Mouse (Mus musculus) CD8-positive naive resting alpha-beta T cell, adult 2 months (primary cell): ENCODE data around the gene Tbc1d22a.

Experiments
- DNase-seq, 2 experiments: peaks; one replicate each; pipeline ENCODE4 v3.0.0; 2022; ENCODE audit warnings: low read depth in 2 of 2, low spot score in 2 of 2

Gene Tbc1d22a

GRCm38 (mm10) chr15:86437346-86437745 is 223.1 kb downstream of the Tbc1d22a start:
- DNase-seq, result no peak

DNA sequence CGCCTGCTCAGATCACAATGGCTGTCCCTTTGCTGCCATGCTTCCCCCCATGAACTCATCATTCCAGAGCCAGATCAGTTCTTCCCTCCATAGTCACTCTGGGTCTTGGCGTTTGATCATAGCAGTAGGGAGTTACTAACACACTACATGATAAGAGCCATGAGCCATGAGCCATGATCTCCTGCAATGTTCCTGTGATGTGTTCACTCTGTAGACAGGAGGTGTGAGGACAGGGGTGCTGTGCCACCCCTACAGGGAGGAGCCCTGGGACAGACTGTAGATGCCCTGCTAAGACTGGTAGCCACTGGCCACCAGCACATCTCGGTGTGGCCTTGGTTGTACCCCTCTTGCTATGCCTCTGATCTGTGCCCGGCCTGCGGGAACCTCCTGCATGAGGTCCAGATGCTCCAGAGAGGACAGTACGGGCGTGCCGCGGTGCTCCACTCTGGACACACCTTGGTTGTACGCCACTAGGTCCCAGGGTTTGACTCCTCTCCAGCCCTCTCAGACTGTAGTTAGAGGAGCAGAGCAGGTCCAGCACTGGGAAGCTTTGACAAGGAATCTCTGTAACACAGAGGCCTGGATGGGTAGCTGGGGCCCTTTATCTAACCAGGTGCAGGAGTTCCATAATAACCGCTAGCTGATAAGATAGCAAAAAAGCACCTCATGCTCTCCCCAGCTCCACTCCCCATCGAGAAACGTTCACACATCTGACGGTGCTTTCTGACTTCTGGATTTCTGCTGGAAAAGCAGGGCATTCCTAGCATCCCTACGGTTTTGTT is 224.9 kb downstream of the Tbc1d22a start:
- DNase-seq, result no peak

DNA sequence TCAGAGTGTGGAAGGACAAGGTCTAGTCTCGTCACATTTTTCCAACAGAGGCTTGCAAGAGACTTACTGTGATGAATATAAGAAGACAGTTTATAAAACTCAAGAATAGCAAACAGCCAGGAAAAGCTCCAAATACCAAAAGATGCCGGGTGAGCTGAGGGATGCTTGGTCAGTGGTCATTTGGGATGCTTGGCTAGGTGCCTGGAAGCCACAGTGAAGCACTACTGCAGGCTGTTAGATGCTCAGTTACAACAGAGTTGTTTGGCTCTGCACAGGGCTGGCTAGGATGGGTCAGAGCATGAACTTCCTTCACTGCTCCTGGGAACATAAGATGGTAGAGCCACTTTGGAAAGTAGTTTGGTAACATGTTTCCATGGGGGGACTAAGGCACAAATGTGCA is 230.0 kb downstream of the Tbc1d22a start:
- no peak for DNase-seq

GRCm38 (mm10) chr15:86446064-86446463 is 231.8 kb downstream of the Tbc1d22a start:
- DNase-seq, result no peak

- no peak for DNase-seq
These were observed 233.0 kb downstream of the Tbc1d22a start for GRCm38 (mm10) chr15:86447251-86447650.

GRCm38 (mm10) chr15:86449236-86449635 is 235.0 kb downstream of the Tbc1d22a start:
- no peak for DNase-seq

GRCm38 (mm10) chr15:86449794-86450193 is 235.5 kb downstream of the Tbc1d22a start:
- no peak for DNase-seq

DNA sequence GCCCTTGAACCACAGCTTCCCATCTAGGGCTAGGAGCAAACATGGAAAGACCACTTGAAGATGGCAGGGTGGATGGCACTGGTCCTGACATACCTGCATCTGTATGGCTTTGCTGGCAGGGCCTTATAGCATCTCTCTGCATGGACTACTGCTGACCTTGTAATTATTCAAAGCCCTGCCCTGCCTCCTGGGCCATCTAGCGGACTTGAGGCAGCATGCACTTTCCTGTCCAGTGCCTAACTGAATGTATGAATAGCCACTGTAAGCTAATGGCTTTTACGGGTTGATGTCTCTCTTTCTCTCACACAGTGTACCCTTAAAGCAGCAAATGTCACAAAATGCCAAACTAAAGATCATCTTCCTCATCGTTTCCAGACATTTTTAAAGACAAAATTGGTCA is 245.2 kb downstream of the Tbc1d22a start:
- DNase-seq, result no peak

- DNase-seq, result no peak
These were observed 248.4 kb downstream of the Tbc1d22a start for GRCm38 (mm10) chr15:86462636-86463035.

GRCm38 (mm10) chr15:86468082-86468481 is 253.8 kb downstream of the Tbc1d22a start:
- DNase-seq, result no peak

DNA sequence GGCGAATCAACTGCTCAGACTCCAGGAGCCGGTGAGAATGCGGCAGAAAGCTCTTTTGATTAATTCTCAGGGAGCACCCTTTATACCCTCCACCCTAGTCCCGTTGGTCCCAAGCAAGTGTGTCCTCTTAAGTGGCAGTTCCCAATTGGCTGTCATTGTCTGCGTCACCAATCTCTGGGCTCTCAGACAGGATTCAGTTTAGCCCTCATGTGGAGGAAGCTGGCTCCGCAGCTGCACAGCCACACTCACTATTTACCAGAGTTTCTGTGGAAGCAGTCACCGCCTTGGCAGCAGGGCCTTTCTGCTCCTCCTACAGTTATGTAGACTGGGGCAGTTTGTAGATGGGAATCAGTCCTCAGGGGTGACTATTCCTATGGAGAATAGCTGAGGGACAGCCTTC is 256.9 kb downstream of the Tbc1d22a start:
- DNase-seq, result no peak

DNA sequence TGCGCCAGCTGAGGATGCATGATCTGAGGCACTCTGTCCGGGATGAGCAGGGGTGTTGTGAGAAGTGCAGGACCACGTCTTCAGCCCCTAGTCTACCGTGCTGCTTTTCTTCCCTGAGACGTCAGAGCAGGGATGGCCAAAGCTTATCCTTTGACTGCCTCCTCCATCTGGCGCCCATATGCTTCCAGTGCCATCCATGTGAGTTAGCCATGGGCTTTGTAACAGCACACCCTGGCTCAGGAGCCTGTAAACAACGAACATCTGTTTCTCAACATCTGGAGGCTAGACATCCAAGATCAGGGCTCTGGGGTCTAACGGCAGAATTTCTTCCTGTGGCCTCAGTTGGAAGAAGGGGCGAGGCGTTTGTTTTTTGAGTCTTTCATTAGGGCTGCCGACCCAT is 259.2 kb downstream of the Tbc1d22a start:
- no peak for DNase-seq

- DNase-seq, result no peak
These were observed 260.7 kb downstream of the Tbc1d22a start for GRCm38 (mm10) chr15:86474951-86475350.

GRCm38 (mm10) chr15:86476483-86476882 is 262.2 kb downstream of the Tbc1d22a start:
- no peak for DNase-seq

- no peak for DNase-seq
These were observed 262.8 kb downstream of the Tbc1d22a start for GRCm38 (mm10) chr15:86477032-86477431.

DNA sequence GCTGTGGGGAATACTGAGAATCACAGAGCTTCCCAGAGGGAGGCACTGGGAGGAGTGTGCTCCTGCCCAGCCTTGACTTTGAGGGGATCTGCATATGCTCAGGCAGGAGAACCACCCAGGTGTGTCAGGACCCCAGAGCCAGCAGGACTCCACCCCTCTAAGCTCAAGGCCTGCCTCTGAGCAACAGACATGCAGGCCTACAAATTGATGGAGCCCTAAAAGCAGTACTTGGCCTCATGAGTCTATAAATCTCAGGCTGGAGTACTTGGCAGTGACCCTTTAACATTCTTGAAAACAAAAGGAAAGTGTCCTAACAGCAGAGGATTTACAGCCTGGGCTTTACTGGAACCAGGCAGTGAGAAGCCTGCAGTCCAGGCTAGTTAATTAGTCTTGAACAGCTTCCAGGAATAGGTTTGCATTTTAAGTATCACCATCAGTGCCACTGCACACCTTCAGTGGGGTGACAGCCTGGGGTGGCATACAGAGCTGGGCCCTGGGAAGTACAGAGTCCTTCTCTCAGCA is 263.3 kb downstream of the Tbc1d22a start:
- DNase-seq, result no peak

DNA sequence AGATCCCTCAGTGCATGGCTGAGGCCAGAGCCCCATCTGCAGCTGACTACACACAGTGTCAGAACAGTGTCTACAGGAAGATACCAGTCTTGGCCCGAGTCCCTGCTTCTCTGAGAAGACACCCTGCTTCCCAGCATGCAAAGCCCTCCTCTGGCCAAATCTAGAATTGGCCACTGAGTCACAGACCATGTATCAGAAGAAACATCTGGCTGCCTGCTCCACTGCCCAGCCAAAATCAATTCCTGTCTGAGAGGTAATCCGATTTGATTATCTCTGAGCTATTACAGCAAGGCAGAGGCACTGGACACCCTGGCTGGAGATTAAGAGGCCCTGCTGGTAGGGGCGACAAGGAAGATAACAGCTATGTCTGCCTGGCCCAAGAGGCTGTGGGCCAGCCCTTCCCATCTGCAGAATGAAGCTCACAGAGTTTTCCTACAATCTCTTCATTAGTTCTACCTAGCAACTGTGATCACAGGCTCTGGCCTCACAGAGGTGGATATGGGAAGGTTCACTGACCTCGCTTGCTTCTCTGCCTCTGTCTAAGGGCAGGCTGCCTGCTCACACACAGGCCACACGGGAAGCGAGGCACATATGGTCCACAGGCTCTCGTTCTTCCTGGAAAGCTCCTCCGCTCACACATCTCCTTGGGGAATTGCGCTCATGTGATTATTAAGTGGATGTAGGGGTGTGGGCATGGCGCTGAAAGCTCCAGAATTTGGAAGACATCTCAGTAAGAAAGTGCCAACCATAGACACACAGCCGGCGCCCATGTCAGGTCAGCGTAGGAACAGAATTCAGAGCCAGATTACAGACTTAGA is 264.6 kb downstream of the Tbc1d22a start:
- DNase-seq, result no peak

GRCm38 (mm10) chr15:86482362-86482761 is 268.1 kb downstream of the Tbc1d22a start:
- DNase-seq, result no peak

- DNase-seq, result no peak
These were observed 271.6 kb downstream of the Tbc1d22a start for GRCm38 (mm10) chr15:86485815-86486214.

GRCm38 (mm10) chr15:86487359-86487758 is 273.1 kb downstream of the Tbc1d22a start:
- DNase-seq, result no peak

- DNase-seq, result no peak
These were observed 277.3 kb downstream of the Tbc1d22a start for GRCm38 (mm10) chr15:86491434-86492099.

DNA sequence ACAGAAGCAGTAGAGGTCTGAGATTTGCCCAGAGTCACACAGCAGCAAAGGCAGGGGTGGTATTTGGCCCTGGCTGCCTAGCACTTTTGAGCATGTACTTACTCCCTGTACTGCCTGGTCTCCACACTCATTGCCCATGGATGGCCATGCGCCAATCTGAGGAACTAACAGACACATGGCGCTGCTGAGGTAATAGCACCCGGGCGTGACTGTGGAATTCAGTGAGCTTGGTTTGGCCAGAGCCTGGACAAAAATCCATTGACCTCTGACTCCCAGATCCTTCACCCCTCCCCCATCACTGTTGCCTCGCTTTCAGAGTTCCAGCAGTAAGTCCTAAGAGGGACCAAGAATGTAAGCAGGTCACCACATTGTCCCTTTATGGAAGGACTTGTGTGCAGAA is 278.4 kb downstream of the Tbc1d22a start:
- DNase-seq, result no peak
